Mouse (Mus musculus) ovary, postnatal 36 days (tissue): ENCODE measurements at regions not wholly inside any gene's neighbourhood (a gene's known extent, or its start where the extent isn't known, plus 50 kb on each side); places are given as distances from the start of the nearest gene placed in this dataset.
"Not testable (repeated sequence)": the region's sequence is repeated elsewhere in the genome, so short reads cannot be mapped to it uniquely, and the experiment has no call there.

Source experiments
- DNase-seq: peaks from one replicate; pipeline ENCODE4 v3.0.0; 2022; ENCODE audit warnings: low spot score, mixed read lengths

GRCm38 (mm10) chr1:43305349-43306278, 108.8 kb upstream of the Fhl2 start:
- DNase-seq = no peak

- DNase-seq = no peak
Observed at GRCm38 (mm10) chr1:43310711-43311695, 114.2 kb upstream of the Fhl2 start.

GRCm38 (mm10) chr1:43316331-43316730, 119.5 kb upstream of the Fhl2 start:
- DNase-seq = not testable (repeated sequence)

- DNase-seq = no peak
Observed at GRCm38 (mm10) chr1:43317076-43317871, 120.5 kb upstream of the Fhl2 start.

GRCm38 (mm10) chr1:43333488-43333887, 110.9 kb upstream of the Nck2 start:
- DNase-seq = not testable (repeated sequence)

- peak; percentile 28 for DNase-seq
Observed at GRCm38 (mm10) chr1:43337168-43337784, 107.1 kb upstream of the Nck2 start.

- DNase-seq = no peak
Observed at GRCm38 (mm10) chr1:43338096-43338915, 106.1 kb upstream of the Nck2 start.

GRCm38 (mm10) chr1:43342848-43343247, 101.5 kb upstream of the Nck2 start:
- no peak for DNase-seq

- DNase-seq = no peak
Observed at GRCm38 (mm10) chr1:43343410-43343809, 101.0 kb upstream of the Nck2 start.

GRCm38 (mm10) chr1:43344001-43344400, 100.4 kb upstream of the Nck2 start:
- no peak for DNase-seq

GRCm38 (mm10) chr1:43347152-43347551, 97.2 kb upstream of the Nck2 start:
- no peak for DNase-seq

GRCm38 (mm10) chr1:43349966-43350365, 94.4 kb upstream of the Nck2 start:
- DNase-seq = no peak

- DNase-seq = peak; percentile 48
Observed at GRCm38 (mm10) chr1:43358191-43358590, 86.2 kb upstream of the Nck2 start.

- DNase-seq = no peak
Observed at GRCm38 (mm10) chr1:43359662-43360061, 84.7 kb upstream of the Nck2 start.

- no peak for DNase-seq
Observed at GRCm38 (mm10) chr1:43360291-43360690, 84.1 kb upstream of the Nck2 start.

- no peak for DNase-seq
Observed at GRCm38 (mm10) chr1:43360741-43361140, 83.6 kb upstream of the Nck2 start.

GRCm38 (mm10) chr1:43361455-43361863, 82.9 kb upstream of the Nck2 start:
- DNase-seq = no peak

GRCm38 (mm10) chr1:43362136-43362535, 82.2 kb upstream of the Nck2 start:
- no peak for DNase-seq

GRCm38 (mm10) chr1:43363178-43363577, 81.2 kb upstream of the Nck2 start:
- DNase-seq = peak; percentile 6

- no peak for DNase-seq
Observed at GRCm38 (mm10) chr1:43366433-43366832, 77.9 kb upstream of the Nck2 start.
